Mouse (Mus musculus): Measurements from ENCODE around the gene Flt1. TPM values are rescaled to one million over a fixed set of nuclear protein-coding genes. Genes with fewer than 3 reads are reported as not detected.
A peak's percentile ranks its signal among the peaks of the same experiment; 100 is the strongest.

Gene Flt1
- polyA plus RNA-seq, 1 experiment from 2014 or later: 6.5 TPM

DNA sequence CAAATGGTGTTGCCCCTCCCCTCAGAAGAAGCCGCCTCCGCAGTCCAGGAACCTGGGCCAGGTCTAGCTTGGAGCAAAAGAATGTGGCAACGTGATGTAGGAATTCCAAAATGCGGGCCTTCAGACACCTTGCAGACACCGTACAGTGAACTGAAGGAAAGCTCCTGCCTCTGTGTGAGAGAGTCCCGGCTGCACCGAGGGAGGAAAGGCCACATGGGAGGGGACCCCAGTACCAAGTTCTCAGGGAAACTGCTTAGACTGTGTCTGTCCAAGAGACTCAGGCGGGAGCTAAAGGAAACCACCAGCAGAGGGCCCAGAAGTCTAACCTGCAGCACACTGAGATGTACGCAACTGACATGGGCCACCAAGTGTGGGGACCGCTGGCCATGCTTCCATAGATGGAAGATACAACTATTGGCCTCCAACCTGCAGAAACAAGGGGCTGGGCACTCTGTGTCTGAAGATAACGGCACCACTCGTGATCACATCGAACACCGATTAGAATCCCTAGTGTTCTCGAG lies 9.1 kb downstream of the Flt1 start:
- H3K36me3 ChIP-seq (ENCODE audit: control insufficient read depth, insufficient read depth, low read length): no peaks in the 10 kb centered on the region
- no peak for ATAC-seq
- H3K9ac ChIP-seq (ENCODE audit: low read length): no peak overlapping the region
- no peaks in the 10 kb centered on the region for H3K4me1 ChIP-seq (ENCODE audit: control insufficient read depth, insufficient read depth, low read length)
- 77% methylated on average over 15 of the region's 15 CpGs for WGBS
- H3K27me3 ChIP-seq (replicated peaks; ENCODE audit: control insufficient read depth, insufficient read depth, low read length): peaks cover 20% of the 10 kb centered on the region
- H3K9me3 ChIP-seq (replicated peaks; ENCODE audit: control insufficient read depth, low read length): no peaks in the 10 kb centered on the region
- no peak overlapping the region for H3K4me3 ChIP-seq (ENCODE audit: low read depth, low read length)
- H3K27ac ChIP-seq (ENCODE audit: low read depth, low read length): no peak overlapping the region
- no peak for DNase-seq (ENCODE audit: low spot score)
- H3K4me2 ChIP-seq (ENCODE audit: low read length): no peak overlapping the region

DNA sequence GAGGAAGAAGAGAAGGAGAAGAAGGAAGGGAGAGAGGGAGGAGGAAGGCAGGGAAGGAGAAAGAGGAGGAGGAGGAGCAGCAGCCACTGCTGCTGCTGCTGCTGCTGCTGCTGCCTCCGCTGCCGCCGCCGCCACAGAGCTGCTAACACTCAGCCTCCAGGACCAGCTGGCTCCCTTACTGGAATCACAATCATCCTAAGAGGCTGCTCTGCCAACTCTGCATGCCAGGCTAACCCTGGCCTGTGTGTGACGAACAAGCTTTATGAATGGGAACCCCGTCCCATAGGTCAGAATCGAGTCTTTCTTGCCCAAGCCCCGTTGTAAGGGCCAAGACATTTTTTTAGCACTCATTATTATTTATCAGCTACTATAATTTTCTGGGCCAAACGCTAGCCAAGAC lies 9.5 kb downstream of the Flt1 start:
- no peaks in the 10 kb centered on the region for H3K9me3 ChIP-seq (replicated peaks; ENCODE audit: control insufficient read depth, low read length)
- H3K4me1 ChIP-seq (ENCODE audit: control insufficient read depth, insufficient read depth, low read length): no peaks in the 10 kb centered on the region
- no peaks in the 10 kb centered on the region for H3K36me3 ChIP-seq (ENCODE audit: control insufficient read depth, insufficient read depth, low read length)
- peaks cover 15% of the 10 kb centered on the region for H3K27me3 ChIP-seq (replicated peaks; ENCODE audit: control insufficient read depth, insufficient read depth, low read length)
- H3K27ac ChIP-seq (ENCODE audit: low read depth, low read length): no peak overlapping the region
- ATAC-seq (peak; percentile 34; the same call in 1 of the 2 replicates), DNase-seq (ENCODE audit: low spot score) (peak; percentile 48)
- WGBS: 72% methylated on average over 9 of the region's 9 CpGs
- no peak overlapping the region for H3K4me3 ChIP-seq (ENCODE audit: low read depth, low read length)
- H3K9ac ChIP-seq (ENCODE audit: low read length): no peak overlapping the region
- H3K4me2 ChIP-seq (ENCODE audit: low read length): no peak overlapping the region

DNA sequence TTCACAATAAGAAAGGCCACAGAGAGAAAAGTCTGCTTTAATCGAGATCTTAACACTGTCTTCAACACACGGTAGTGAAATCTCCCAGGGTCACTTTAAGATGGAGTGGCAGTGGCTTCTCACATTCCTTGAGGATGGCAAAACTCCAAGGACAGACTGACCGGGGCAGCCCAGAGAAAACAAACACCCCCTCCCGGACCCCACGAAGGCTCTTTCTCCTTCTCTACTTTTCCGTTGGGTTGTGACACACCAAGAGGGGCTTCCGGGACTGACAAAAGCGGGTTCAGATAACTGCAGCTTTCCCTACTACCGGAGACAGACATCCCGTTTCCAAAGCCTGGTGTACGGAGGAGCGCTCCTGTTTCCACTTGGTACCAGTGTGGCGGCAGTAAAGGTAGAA lies 10.4 kb downstream of the Flt1 start:
- Histone ChIP-seq H3K36me3 (ENCODE audit: control insufficient read depth, insufficient read depth, low read length) (no peaks in the 10 kb centered on the region), H3K4me1 (ENCODE audit: control insufficient read depth, insufficient read depth, low read length) (no peaks in the 10 kb centered on the region), H3K4me3 (ENCODE audit: low read depth, low read length) (no peak overlapping the region), H3K27ac (ENCODE audit: low read depth, low read length) (no peak overlapping the region), H3K27me3 (replicated peaks; ENCODE audit: control insufficient read depth, insufficient read depth, low read length) (peaks cover 8% of the 10 kb centered on the region), H3K9ac (ENCODE audit: low read length) (no peak overlapping the region), H3K9me3 (replicated peaks; ENCODE audit: control insufficient read depth, low read length) (no peaks in the 10 kb centered on the region), H3K4me2 (ENCODE audit: low read length) (no peak overlapping the region)
- ATAC-seq: no peak
- no peak for DNase-seq (ENCODE audit: low spot score)
- WGBS: 84% methylated on average over 13 of the region's 13 CpGs

DNA sequence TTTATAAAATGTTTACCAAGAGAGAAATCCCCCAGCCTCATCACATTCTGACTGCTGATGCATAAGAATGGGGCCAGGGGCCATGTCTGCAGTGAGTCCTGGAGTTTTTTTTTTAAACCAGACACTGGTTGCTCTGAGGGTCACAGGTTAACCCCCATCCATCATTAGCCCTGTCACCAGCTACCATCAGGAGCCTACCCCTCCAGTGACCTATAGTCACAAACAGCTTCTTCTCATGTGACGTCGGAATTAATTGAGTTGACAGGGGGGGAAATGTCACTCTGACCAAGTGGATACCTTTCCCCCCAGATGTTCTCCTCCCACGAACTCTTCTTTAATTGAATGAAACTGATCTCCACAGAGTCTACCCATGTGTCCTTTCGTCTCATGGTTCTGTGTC lies 17.3 kb downstream of the Flt1 start:
- no peaks in the 10 kb centered on the region for H3K9me3 ChIP-seq (replicated peaks; ENCODE audit: control insufficient read depth, low read length)
- DNase-seq (ENCODE audit: low spot score): no peak
- WGBS: 92% methylated on average over 4 of the region's 4 CpGs
- no peak overlapping the region for H3K9ac ChIP-seq (ENCODE audit: low read length)
- H3K4me1 ChIP-seq (ENCODE audit: control insufficient read depth, insufficient read depth, low read length): no peaks in the 10 kb centered on the region
- no peaks in the 10 kb centered on the region for H3K27me3 ChIP-seq (replicated peaks; ENCODE audit: control insufficient read depth, insufficient read depth, low read length)
- H3K4me2 ChIP-seq (ENCODE audit: low read length): no peak overlapping the region
- no peak for ATAC-seq
- no peak overlapping the region for H3K27ac ChIP-seq (ENCODE audit: low read depth, low read length)
- H3K4me3 ChIP-seq (ENCODE audit: low read depth, low read length): no peak overlapping the region
- no peaks in the 10 kb centered on the region for H3K36me3 ChIP-seq (ENCODE audit: control insufficient read depth, insufficient read depth, low read length)

DNA sequence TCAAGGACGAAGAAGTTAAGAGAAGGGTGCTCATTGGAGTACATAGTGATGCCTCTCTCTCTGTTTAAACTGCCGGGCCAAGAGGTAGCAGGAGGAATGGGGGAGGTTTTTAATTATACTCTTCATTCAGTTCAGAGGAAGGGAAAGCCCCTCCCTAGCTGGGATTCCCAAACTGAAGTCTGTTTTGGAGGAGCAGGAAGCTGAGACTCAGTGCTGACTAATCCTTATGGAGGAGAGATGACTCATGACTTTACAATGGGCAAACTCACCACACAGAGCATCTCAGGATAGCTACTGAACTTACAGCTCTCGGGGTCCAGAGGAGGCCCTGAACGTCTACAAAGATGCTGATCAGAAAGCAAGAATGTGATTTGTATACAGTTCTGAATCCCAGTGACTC lies 18.3 kb downstream of the Flt1 start:
- 52% methylated on average over 4 of the region's 4 CpGs for WGBS
- Histone ChIP-seq H3K36me3 (ENCODE audit: control insufficient read depth, insufficient read depth, low read length) (no peaks in the 10 kb centered on the region), H3K4me1 (ENCODE audit: control insufficient read depth, insufficient read depth, low read length) (no peaks in the 10 kb centered on the region), H3K4me2 (ENCODE audit: low read length) (no peak overlapping the region), H3K27ac (ENCODE audit: low read depth, low read length) (no peak overlapping the region), H3K9me3 (replicated peaks; ENCODE audit: control insufficient read depth, low read length) (no peaks in the 10 kb centered on the region), H3K9ac (ENCODE audit: low read length) (no peak overlapping the region), H3K4me3 (ENCODE audit: low read depth, low read length) (no peak overlapping the region), H3K27me3 (replicated peaks; ENCODE audit: control insufficient read depth, insufficient read depth, low read length) (no peaks in the 10 kb centered on the region)
- DNase-seq (ENCODE audit: low spot score) (no peak), ATAC-seq (no peak)

DNA sequence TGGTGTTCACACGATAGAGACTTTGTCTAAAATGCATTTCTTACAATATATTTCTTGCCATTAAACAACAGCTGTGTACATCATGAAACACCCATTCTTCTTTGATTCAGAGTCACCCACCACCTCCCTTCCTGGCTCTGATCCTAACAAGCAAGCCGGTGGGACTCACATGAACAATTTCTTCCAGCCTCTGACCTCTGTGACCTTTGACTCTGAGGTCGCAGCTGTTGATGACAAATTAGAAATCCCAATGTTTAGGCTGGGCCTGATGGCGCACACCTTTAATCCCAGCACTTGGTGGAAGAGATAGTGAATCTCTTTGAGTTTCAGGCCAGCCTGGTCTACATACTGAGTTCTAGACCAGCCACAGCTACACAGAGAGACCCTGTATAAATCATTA lies 20.9 kb downstream of the Flt1 start:
- no peaks in the 10 kb centered on the region for H3K9me3 ChIP-seq (replicated peaks; ENCODE audit: control insufficient read depth, low read length)
- no peak overlapping the region for H3K4me3 ChIP-seq (ENCODE audit: low read depth, low read length)
- no peak overlapping the region for H3K4me2 ChIP-seq (ENCODE audit: low read length)
- ATAC-seq: no peak
- no peaks in the 10 kb centered on the region for H3K27me3 ChIP-seq (replicated peaks; ENCODE audit: control insufficient read depth, insufficient read depth, low read length)
- H3K27ac ChIP-seq (ENCODE audit: low read depth, low read length): no peak overlapping the region
- no peak for DNase-seq (ENCODE audit: low spot score)
- H3K4me1 ChIP-seq (ENCODE audit: control insufficient read depth, insufficient read depth, low read length): no peaks in the 10 kb centered on the region
- H3K9ac ChIP-seq (ENCODE audit: low read length): no peak overlapping the region
- WGBS: 73% methylated on average over 4 of the region's 4 CpGs
- no peaks in the 10 kb centered on the region for H3K36me3 ChIP-seq (ENCODE audit: control insufficient read depth, insufficient read depth, low read length)

DNA sequence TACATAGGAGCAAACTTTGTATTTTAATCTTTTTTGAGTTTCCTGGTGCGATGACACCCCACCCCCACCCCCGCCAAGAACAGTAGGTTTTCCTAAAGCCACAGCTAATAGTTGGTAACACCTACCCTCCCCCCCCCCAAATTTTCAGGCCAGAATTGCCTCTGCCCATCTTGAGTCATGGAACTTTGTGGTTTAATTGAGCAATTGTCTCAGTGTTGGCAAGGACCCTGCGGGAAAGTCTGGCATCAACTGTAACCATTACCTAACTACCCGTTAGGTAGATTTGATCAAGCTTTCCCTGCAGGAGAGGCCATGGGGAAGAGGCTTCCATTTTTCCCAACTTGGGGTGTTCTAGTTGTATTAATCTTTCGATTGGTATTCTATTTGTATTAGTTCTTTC lies 23.4 kb downstream of the Flt1 start:
- no peaks in the 10 kb centered on the region for H3K36me3 ChIP-seq (ENCODE audit: control insufficient read depth, insufficient read depth, low read length)
- H3K27me3 ChIP-seq (replicated peaks; ENCODE audit: control insufficient read depth, insufficient read depth, low read length): no peaks in the 10 kb centered on the region
- H3K27ac ChIP-seq (ENCODE audit: low read depth, low read length): no peak overlapping the region
- H3K9ac ChIP-seq (ENCODE audit: low read length): no peak overlapping the region
- ATAC-seq (no peak), DNase-seq (ENCODE audit: low spot score) (no peak)
- H3K4me3 ChIP-seq (ENCODE audit: low read depth, low read length): no peak overlapping the region
- no peak overlapping the region for H3K4me2 ChIP-seq (ENCODE audit: low read length)
- no peaks in the 10 kb centered on the region for H3K4me1 ChIP-seq (ENCODE audit: control insufficient read depth, insufficient read depth, low read length)
- WGBS: 86% methylated on average over 5 of the region's 5 CpGs
- H3K9me3 ChIP-seq (replicated peaks; ENCODE audit: control insufficient read depth, low read length): no peaks in the 10 kb centered on the region

DNA sequence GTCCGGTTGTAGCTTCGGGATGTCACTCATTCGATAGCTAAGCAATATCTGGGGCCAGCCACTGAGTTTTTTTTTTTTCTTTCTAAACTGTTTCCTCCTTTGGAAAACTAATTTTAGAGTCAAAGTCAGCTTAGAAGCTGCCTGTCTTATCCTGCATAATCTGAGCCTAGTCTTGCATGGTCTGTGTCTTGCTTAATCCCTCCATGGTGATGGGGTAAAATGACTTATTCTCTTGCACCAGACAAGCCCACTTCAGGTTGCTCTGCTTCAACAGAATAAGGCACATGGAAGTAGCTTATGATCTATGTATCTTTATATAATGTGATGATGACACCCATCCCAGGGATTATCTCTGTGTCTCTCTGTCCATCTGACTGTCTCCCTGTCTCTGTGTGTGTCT lies 24.8 kb downstream of the Flt1 start:
- DNase-seq (ENCODE audit: low spot score) (no peak), ATAC-seq (no peak)
- H3K27me3 ChIP-seq (replicated peaks; ENCODE audit: control insufficient read depth, insufficient read depth, low read length): no peaks in the 10 kb centered on the region
- WGBS: 96% methylated on average over 3 of the region's 3 CpGs
- no peaks in the 10 kb centered on the region for H3K4me1 ChIP-seq (ENCODE audit: control insufficient read depth, insufficient read depth, low read length)
- no peak overlapping the region for H3K9ac ChIP-seq (ENCODE audit: low read length)
- no peak overlapping the region for H3K4me3 ChIP-seq (ENCODE audit: low read depth, low read length)
- H3K9me3 ChIP-seq (replicated peaks; ENCODE audit: control insufficient read depth, low read length): no peaks in the 10 kb centered on the region
- no peaks in the 10 kb centered on the region for H3K36me3 ChIP-seq (ENCODE audit: control insufficient read depth, insufficient read depth, low read length)
- no peak overlapping the region for H3K27ac ChIP-seq (ENCODE audit: low read depth, low read length)
- H3K4me2 ChIP-seq (ENCODE audit: low read length): no peak overlapping the region

DNA sequence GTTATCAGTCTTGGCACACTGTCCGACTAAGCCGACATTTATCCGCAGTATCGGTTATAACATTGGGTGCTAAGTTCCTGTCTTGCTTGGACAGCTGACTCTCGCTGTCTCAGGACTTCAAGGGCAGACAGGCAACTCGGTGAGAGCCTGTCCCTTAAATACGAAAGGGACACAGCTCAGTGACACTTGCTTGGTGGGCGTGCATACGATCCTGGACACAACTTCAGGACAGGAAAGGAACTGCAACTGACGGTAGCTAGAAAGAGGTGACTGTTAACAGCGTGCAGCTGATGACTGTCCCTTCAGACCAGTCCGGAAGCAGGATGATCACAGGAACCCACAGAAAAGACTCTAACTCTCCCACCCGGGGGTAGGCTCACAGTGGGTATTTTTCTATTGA lies 27.8 kb downstream of the Flt1 start:
- no peaks in the 10 kb centered on the region for H3K36me3 ChIP-seq (ENCODE audit: control insufficient read depth, insufficient read depth, low read length)
- H3K27ac ChIP-seq (ENCODE audit: low read depth, low read length): no peak overlapping the region
- H3K4me1 ChIP-seq (ENCODE audit: control insufficient read depth, insufficient read depth, low read length): no peaks in the 10 kb centered on the region
- no peak overlapping the region for H3K4me2 ChIP-seq (ENCODE audit: low read length)
- DNase-seq (ENCODE audit: low spot score) (no peak), ATAC-seq (no peak)
- H3K9ac ChIP-seq (ENCODE audit: low read length): no peak overlapping the region
- WGBS: 38% methylated on average over 13 of the region's 13 CpGs
- no peaks in the 10 kb centered on the region for H3K27me3 ChIP-seq (replicated peaks; ENCODE audit: control insufficient read depth, insufficient read depth, low read length)
- H3K9me3 ChIP-seq (replicated peaks; ENCODE audit: control insufficient read depth, low read length): no peaks in the 10 kb centered on the region
- no peak overlapping the region for H3K4me3 ChIP-seq (ENCODE audit: low read depth, low read length)

Data from forebrain, embryonic 14.5 days (tissue).